In the genomic region with DNA sequence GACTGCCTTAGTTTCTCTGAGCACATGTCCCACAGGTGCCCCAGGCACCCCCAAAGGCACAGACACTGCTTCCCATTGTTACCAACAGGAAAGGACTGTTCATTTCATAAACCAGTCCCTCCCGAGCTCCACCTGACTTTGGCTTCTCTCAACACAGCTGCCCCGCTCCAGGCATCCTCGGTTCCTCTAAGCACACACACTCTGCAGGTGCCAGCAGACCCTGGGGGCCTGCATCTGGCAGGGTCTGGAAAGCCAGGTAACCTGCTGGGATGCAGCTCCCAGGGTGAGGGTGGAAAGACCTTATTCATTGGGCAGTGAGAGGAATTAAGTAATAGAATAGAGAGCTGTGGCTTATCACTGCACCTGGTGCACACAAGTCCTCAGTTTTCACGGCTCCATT, we compare ENCODE assay signal across 24 mouse cellular contexts.
DNase-seq lines count a peak whose midpoint lies in the region; ATAC-seq and TF ChIP-seq lines count a peak whose summit lies in the region.
"Had no signal": no experiment of that assay in that cellular context is flagged by ENCODE, and none has a peak within 500 bp of the region (broad histone marks: within the 10 kb centered on the region; RNA-seq: fewer than 3 reads in every experiment).

No protein-coding gene starts in this region.

- TF ChIP-seq POLR2A in heart, adult 2 months (IDR thresholded peaks at IDR 0.05; ENCODE audit: insufficient read depth, low read depth, low read length): no peak

- H3K9me3 ChIP-seq in heart, embryonic 11.5 days (replicated peaks; ENCODE audit: control insufficient read depth, low read length): 0 out of 2 replicates have a peak, but pooled peaks cover 3% of the 10 kb centered on the region
- H3K9me3 ChIP-seq in limb, embryonic 12.5 days: peaks cover 9% of the 10 kb centered on the region; the same call in 1 of the 2 replicates
- H3K9me3 ChIP-seq: embryonic facial prominence, embryonic 15.5 days; heart, embryonic 10.5 days; hindbrain, embryonic 10.5 days; hindbrain, embryonic 13.5 days; intestine, embryonic 15.5 days had no signal

- no peak for TF ChIP-seq CTCF in heart, adult 2 months (IDR thresholded peaks at IDR 0.05)

- no peaks in the 10 kb centered on the region for H3K27me3 ChIP-seq in heart, embryonic 11.5 days (ENCODE audit: control insufficient read depth, insufficient read depth, low read length)
- H3K27me3 ChIP-seq in heart, adult 2 months (ENCODE audit: control insufficient read depth, insufficient read depth, low read length): no peaks in the 10 kb centered on the region
- H3K27me3 ChIP-seq in limb, embryonic 12.5 days: no peaks in the 10 kb centered on the region
- H3K27me3 ChIP-seq: embryonic facial prominence, embryonic 15.5 days; hindbrain, embryonic 13.5 days; intestine, embryonic 15.5 days had no signal

- TF ChIP-seq EP300 in heart, adult 2 months (IDR thresholded peaks at IDR 0.05; ENCODE audit: insufficient read depth, low read depth, low read length): no peak

- no peak overlapping the region for H3K27ac ChIP-seq in heart, embryonic 11.5 days (ENCODE audit: low read depth, low read length)
- H3K27ac ChIP-seq in heart, adult 2 months: no peak overlapping the region
- peak overlapping the region; percentile 64; the same call in 1 of the 2 replicates for H3K27ac ChIP-seq in limb, embryonic 12.5 days
- H3K27ac ChIP-seq: embryonic facial prominence, embryonic 15.5 days; gastrocnemius, adult 2 months; heart, embryonic 10.5 days; hindbrain, embryonic 10.5 days; hindbrain, embryonic 13.5 days; intestine, embryonic 15.5 days had no signal

- H3K4me3 ChIP-seq in heart, embryonic 11.5 days (ENCODE audit: low read depth, low read length): no peak overlapping the region
- no peak overlapping the region for H3K4me3 ChIP-seq in heart, adult 2 months
- no peak overlapping the region for H3K4me3 ChIP-seq in limb, embryonic 12.5 days (replicated peaks)
- H3K4me3 ChIP-seq: embryonic facial prominence, embryonic 15.5 days; gastrocnemius, adult 2 months; heart, embryonic 10.5 days; hindbrain, embryonic 10.5 days; hindbrain, embryonic 13.5 days; intestine, embryonic 15.5 days had no signal

- intact Hi-C loops in heart, adult 2 months (cut with DNase I): no loop called here

- 0 out of 2 replicates have a peak overlapping the region, but pooled peaks have one; percentile 16 for H3K9ac ChIP-seq in heart, embryonic 11.5 days (ENCODE audit: low read depth, low read length)
- no peak overlapping the region for H3K9ac ChIP-seq in heart, adult 2 months (ENCODE audit: low read depth, low read length)
- H3K9ac ChIP-seq in limb, embryonic 12.5 days (replicated peaks): no peak overlapping the region
- H3K9ac ChIP-seq: embryonic facial prominence, embryonic 15.5 days; hindbrain, embryonic 13.5 days; intestine, embryonic 15.5 days had no signal

- no peaks in the 10 kb centered on the region for H3K79me2 ChIP-seq in heart, adult 2 months (replicated peaks; ENCODE audit: control insufficient read depth, insufficient read depth, low read length)

- no peaks in the 10 kb centered on the region; the same call in 1 of the 2 replicates for H3K36me3 ChIP-seq in heart, embryonic 11.5 days (ENCODE audit: control insufficient read depth, insufficient read depth, low read length)
- no peaks in the 10 kb centered on the region for H3K36me3 ChIP-seq in heart, adult 2 months (ENCODE audit: control insufficient read depth, insufficient read depth, low read length)
- peaks cover 9% of the 10 kb centered on the region for H3K36me3 ChIP-seq in limb, embryonic 12.5 days
- H3K36me3 ChIP-seq: embryonic facial prominence, embryonic 15.5 days; intestine, embryonic 15.5 days had no signal

- H3K4me1 ChIP-seq in heart, embryonic 11.5 days (ENCODE audit: control insufficient read depth, insufficient read depth, low read length): no peaks in the 10 kb centered on the region
- no peaks in the 10 kb centered on the region for H3K4me1 ChIP-seq in heart, adult 2 months (ENCODE audit: control insufficient read depth, insufficient read depth, low read length)
- H3K4me1 ChIP-seq in limb, embryonic 12.5 days (replicated peaks): peaks cover 17% of the 10 kb centered on the region; the same call in 1 of the 2 replicates
- H3K4me1 ChIP-seq: embryonic facial prominence, embryonic 15.5 days; intestine, embryonic 15.5 days had no signal

- DNase-seq in heart, adult 2 months: no peak
- DNase-seq in forelimb bud, embryonic 11.5 days (ENCODE audit: low read depth, low spot score): peak; percentile 19
- DNase-seq in adrenal gland, postnatal 4 days (ENCODE audit: low spot score in 2 of 2): no peak
- no peak for DNase-seq in right cerebral cortex, postnatal 25 days
- DNase-seq: adrenal gland, adult 2 months; adrenal gland, postnatal 14 days; cerebellum, adult 11-12 months; cerebellum, adult 8-10 months; cerebellum, postnatal 10 days; cerebellum, postnatal 36 days; embryo, embryonic 11 days; gastrocnemius, adult 2 months; gastrocnemius, postnatal 14 days; heart, adult 18-20 months; heart, postnatal 36 days had no signal

- WGBS in heart, embryonic 11.5 days (ENCODE audit: insufficient replicate concordance): 64% methylated on average over 4 of the region's 4 CpGs
- WGBS in heart, adult 2 months: 84% methylated on average over 4 of the region's 4 CpGs
- 48% methylated on average over 4 of the region's 4 CpGs for WGBS in limb, embryonic 12.5 days

- no peak for ATAC-seq in heart, embryonic 11.5 days (replicated peaks; ENCODE audit: insufficient number of reproducible peaks, low FRiP score, low TSS enrichment)
- ATAC-seq in limb, embryonic 12.5 days (ENCODE audit: insufficient number of reproducible peaks, insufficient read depth, low FRiP score, low TSS enrichment, low read depth): peak; percentile 75; the same call in 1 of the 2 replicates
- ATAC-seq: CD4-positive, CD25-positive, alpha-beta regulatory T cell, adult 4 months; forebrain, embryonic 16.5 days; intestine, embryonic 15.5 days had no signal

- H3K4me2 ChIP-seq in heart, embryonic 11.5 days: no peak overlapping the region
- H3K4me2 ChIP-seq in limb, embryonic 12.5 days: no peak overlapping the region
- H3K4me2 ChIP-seq: embryonic facial prominence, embryonic 15.5 days; hindbrain, embryonic 13.5 days; intestine, embryonic 15.5 days had no signal
